Mouse (Mus musculus) forebrain, embryonic 11.5 days (tissue): ENCODE results near the gene Gm12258. TPM values are rescaled to one million over a fixed set of nuclear protein-coding genes. Genes with fewer than 3 reads are reported as not detected.

Experiments
- ATAC-seq: fragments of 200-750 bp; cut with Nextera tagmentation; replicated peaks from 2 replicates; pipeline ENCODE4 v1.8.0; 2017; ENCODE audit warnings: moderate TSS enrichment; ENCODE audit not compliant: low FRiP score
- DNase-seq: peaks from one replicate; pipeline ENCODE4 v3.0.0-alpha.2; 2017; ENCODE audit warnings: low spot score
- H3K27ac ChIP-seq: fragments of 300-500 bp; sonication (generic); 2 replicates; pipeline ENCODE4 v1.5.1; 2014; ENCODE audit warnings: low read depth, low read length
- H3K27me3 ChIP-seq: fragments of 300-500 bp; sonication (generic); 2 replicates; pipeline ENCODE4 v1.6.1; 2014; ENCODE audit warnings: mild to moderate bottlenecking, low read length, mixed read lengths; ENCODE audit not compliant: control insufficient read depth, insufficient read depth
- H3K36me3 ChIP-seq: fragments of 300-500 bp; sonication (generic); 2 replicates; pipeline ENCODE4 v1.6.1; 2014; ENCODE audit warnings: mild to moderate bottlenecking, low read length, moderate library complexity, mixed read lengths; ENCODE audit not compliant: control insufficient read depth, insufficient read depth
- H3K4me1 ChIP-seq: fragments of 300-500 bp; sonication (generic); replicated peaks from 2 replicates; pipeline ENCODE4 v1.6.1; 2014; ENCODE audit warnings: low read length, mixed read lengths; ENCODE audit not compliant: control insufficient read depth, insufficient read depth
- H3K4me2 ChIP-seq: fragments of 300-500 bp; sonication (generic); 2 replicates; pipeline ENCODE4 v1.6.1; 2014; ENCODE audit warnings: low read depth, mild to moderate bottlenecking, low read length, moderate library complexity, mixed read lengths; ENCODE audit not compliant: severe bottlenecking
- H3K4me3 ChIP-seq: fragments of 300-500 bp; sonication (generic); 2 replicates; pipeline ENCODE4 v1.5.1; 2014; ENCODE audit warnings: low read depth, low read length
- H3K9ac ChIP-seq: fragments of 300-500 bp; sonication (generic); 2 replicates; pipeline ENCODE4 v1.6.1; 2014; ENCODE audit warnings: low read length
- H3K9me3 ChIP-seq: fragments of 300-500 bp; sonication (generic); 2 replicates; pipeline ENCODE4 v1.6.1; 2016; ENCODE audit warnings: low read length, mixed read lengths; ENCODE audit not compliant: control insufficient read depth
- WGBS: fragments of 180-500 bp; shearing (Covaris S2); extraction: QIAGEN DNeasy Blood & Tissue Kit; methylation state at CpG from one replicate; pipeline ENCODE4 v1.1.7; 2014; 5-methylcytosine and 5-hydroxymethylcytosine counted together
- polyA plus RNA-seq: library from polyadenylated mRNA; unstranded; fragments of >200 nt; fragmentation: Nextera tagmentation; extraction: Ambion mirVana; gene quantifications from 2 replicates; pipeline ENCODE4 v1.2.1, GENCODE M21; 2014

Gm12258 gene
- polyA plus RNA-seq, 1 experiment from 2014 or later = 11.9 TPM

GRCm38 (mm10) chr11:58870961-58871360 lies 24.0 kb downstream of the Gm12258 start:
- Histone ChIP-seq H3K9me3 (no peaks in the 10 kb centered on the region), H3K4me1 (peaks cover 5% of the 10 kb centered on the region), H3K4me3 (no peak overlapping the region), H3K9ac (no peak overlapping the region), H3K27ac (no peak overlapping the region), H3K4me2 (no peak overlapping the region), H3K27me3 (no peaks in the 10 kb centered on the region), H3K36me3 (no peaks in the 10 kb centered on the region)
- DNase-seq = no peak
- 92% methylated on average over 4 of the region's 4 CpGs for WGBS
- no peak for ATAC-seq

GRCm38 (mm10) chr11:58883756-58884155 lies 36.8 kb downstream of the Gm12258 start:
- Histone ChIP-seq H3K4me3 (no peak overlapping the region), H3K27ac (no peak overlapping the region), H3K9ac (no peak overlapping the region), H3K4me1 (no peaks in the 10 kb centered on the region), H3K4me2 (no peak overlapping the region), H3K9me3 (no peaks in the 10 kb centered on the region), H3K27me3 (no peaks in the 10 kb centered on the region), H3K36me3 (peaks cover 11% of the 10 kb centered on the region; the same call in 1 of the 2 replicates)
- DNase-seq (no peak), ATAC-seq (no peak)
- 86% methylated on average over 8 of the region's 8 CpGs for WGBS

DNA sequence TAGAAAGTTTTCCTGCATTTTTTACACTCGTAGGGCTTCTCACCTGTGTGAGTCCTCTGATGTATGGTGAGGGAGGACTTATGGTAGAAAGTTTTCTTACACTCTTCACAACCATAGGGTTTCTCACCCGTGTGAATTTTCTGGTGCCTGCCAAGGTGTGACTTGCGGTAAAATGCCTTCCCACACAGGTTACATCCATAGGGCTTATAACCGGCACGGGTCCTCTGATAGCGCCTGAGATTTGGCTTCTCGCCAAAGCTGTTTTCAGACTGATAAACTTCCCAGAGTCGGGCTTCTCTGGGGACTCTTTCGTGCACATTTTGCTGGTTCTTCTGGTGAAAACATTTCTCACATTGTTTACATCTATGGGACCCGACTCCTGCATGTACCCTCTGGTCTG lies 43.6 kb downstream of the Gm12258 start:
- H3K27ac ChIP-seq = no peak overlapping the region
- no peak overlapping the region for H3K9ac ChIP-seq
- H3K9me3 ChIP-seq = no peaks in the 10 kb centered on the region
- no peaks in the 10 kb centered on the region for H3K27me3 ChIP-seq
- no peak overlapping the region for H3K4me2 ChIP-seq
- no peak overlapping the region for H3K4me3 ChIP-seq
- no peak for ATAC-seq
- no peak for DNase-seq
- peaks cover 5% of the 10 kb centered on the region; the same call in 1 of the 2 replicates for H3K36me3 ChIP-seq
- 93% methylated on average over 10 of the region's 10 CpGs for WGBS
- no peaks in the 10 kb centered on the region for H3K4me1 ChIP-seq

DNA sequence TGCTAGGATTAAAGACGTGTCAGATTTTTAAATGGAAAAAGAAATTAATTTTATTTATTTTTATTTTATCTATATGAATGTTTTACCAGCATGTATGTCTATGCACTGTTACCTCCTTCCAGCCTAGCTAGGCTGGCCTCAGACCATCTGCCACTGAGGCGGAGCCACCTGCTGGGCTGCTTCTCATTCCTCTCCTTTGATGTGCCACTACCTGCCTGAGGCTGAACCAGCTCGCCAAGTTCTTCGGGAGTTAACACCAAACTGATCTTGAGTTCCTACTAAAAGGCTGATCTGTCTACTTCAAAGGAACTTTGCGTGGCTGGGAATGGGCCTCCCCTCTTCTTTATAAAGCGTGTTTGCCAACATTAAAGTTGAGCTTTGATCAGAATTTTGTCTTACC lies 47.5 kb downstream of the Gm12258 start:
- Histone ChIP-seq H3K27ac (no peak overlapping the region), H3K36me3 (peaks cover 7% of the 10 kb centered on the region; the same call in 1 of the 2 replicates), H3K9me3 (no peaks in the 10 kb centered on the region), H3K27me3 (no peaks in the 10 kb centered on the region), H3K4me1 (no peaks in the 10 kb centered on the region), H3K4me2 (no peak overlapping the region), H3K9ac (no peak overlapping the region), H3K4me3 (no peak overlapping the region)
- DNase-seq (no peak), ATAC-seq (no peak)
- WGBS = 76% methylated on average over 6 of the region's 6 CpGs

GRCm38 (mm10) chr11:58897485-58897884 lies 50.5 kb downstream of the Gm12258 start:
- Histone ChIP-seq H3K9ac (no peak overlapping the region), H3K27me3 (no peaks in the 10 kb centered on the region), H3K4me3 (no peak overlapping the region), H3K4me1 (no peaks in the 10 kb centered on the region), H3K27ac (no peak overlapping the region), H3K9me3 (no peaks in the 10 kb centered on the region), H3K36me3 (peaks cover 4% of the 10 kb centered on the region; the same call in 1 of the 2 replicates), H3K4me2 (no peak overlapping the region)
- no peak for DNase-seq
- 86% methylated on average over 6 of the region's 6 CpGs for WGBS
- ATAC-seq = no peak

GRCm38 (mm10) chr11:58901080-58901479 lies 54.1 kb downstream of the Gm12258 start:
- DNase-seq (no peak), ATAC-seq (no peak)
- H3K4me2 ChIP-seq = no peak overlapping the region
- H3K9ac ChIP-seq = no peak overlapping the region
- H3K27ac ChIP-seq = no peak overlapping the region
- H3K4me1 ChIP-seq = 0 out of 2 replicates have a peak, but pooled peaks cover 2% of the 10 kb centered on the region
- H3K4me3 ChIP-seq = no peak overlapping the region
- no peaks in the 10 kb centered on the region; the same call in 1 of the 2 replicates for H3K36me3 ChIP-seq
- no peaks in the 10 kb centered on the region for H3K9me3 ChIP-seq
- no peaks in the 10 kb centered on the region for H3K27me3 ChIP-seq

GRCm38 (mm10) chr11:58903511-58904409 lies 56.8 kb downstream of the Gm12258 start, which contains the start of gene Zfp39:
TSS of gene Zfp39 (minus strand) at chr11:58904225.
- Histone ChIP-seq H3K9me3 (no peaks in the 10 kb centered on the region), H3K27me3 (no peaks in the 10 kb centered on the region), H3K4me2 (peak within 1 kb of the TSS; percentile 89), H3K9ac (peak within 1 kb of the TSS; percentile 94), H3K4me3 (peak within 1 kb of the TSS; percentile 79), H3K27ac (peak within 1 kb of the TSS; percentile 53), H3K36me3 (no peaks in the 10 kb centered on the region; the same call in 1 of the 2 replicates), H3K4me1 (0 out of 2 replicates have a peak, but pooled peaks cover 2% of the 10 kb centered on the region)
- ATAC-seq (peak; percentile 98), DNase-seq (peak; percentile 97)
- under 1% methylated on average over 40 of the region's 40 CpGs for WGBS

- peak overlapping the region; percentile 79 for H3K4me3 ChIP-seq
- H3K36me3 ChIP-seq = no peaks in the 10 kb centered on the region
- H3K4me2 ChIP-seq = peak overlapping the region; percentile 89; the same call in 1 of the 2 replicates
- WGBS = 3% methylated on average over 8 of the region's 8 CpGs
- no peaks in the 10 kb centered on the region for H3K27me3 ChIP-seq
- DNase-seq (no peak), ATAC-seq (no peak; the same call in 1 of the 2 replicates)
- 0 out of 2 replicates have a peak overlapping the region, but pooled peaks have one; percentile 35 for H3K9ac ChIP-seq
- 0 out of 2 replicates have a peak, but pooled peaks cover 2% of the 10 kb centered on the region for H3K4me1 ChIP-seq
- H3K9me3 ChIP-seq = no peaks in the 10 kb centered on the region
- H3K27ac ChIP-seq = no peak overlapping the region
These were observed 57.4 kb downstream of the Gm12258 start for GRCm38 (mm10) chr11:58904410-58904718.
